Mouse (Mus musculus) limb, embryonic 11.5 days (tissue): Measurements from ENCODE around the gene Stil. TPM values are rescaled to one million over a fixed set of nuclear protein-coding genes. Genes with fewer than 3 reads are reported as not detected.

Source experiments
- ATAC-seq: fragments of 200-750 bp; cut with Nextera tagmentation; 2 replicates; pipeline ENCODE4 v1.8.0; 2017; ENCODE audit warnings: low read depth; ENCODE audit not compliant: insufficient number of reproducible peaks, low FRiP score, low TSS enrichment
- DNase-seq: peaks from one replicate; pipeline ENCODE4 v3.0.0-alpha.2; 2015; ENCODE audit warnings: low spot score
- H3K27ac ChIP-seq: fragments of 300-500 bp; sonication (generic); replicated peaks from 2 replicates; pipeline ENCODE4 v1.5.1; 2014; ENCODE audit warnings: low read depth, mild to moderate bottlenecking, low read length
- H3K27me3 ChIP-seq: fragments of 300-500 bp; sonication (generic); 2 replicates; pipeline ENCODE4 v1.6.1; 2014; ENCODE audit warnings: mild to moderate bottlenecking, low read length, mixed read lengths; ENCODE audit not compliant: control insufficient read depth, insufficient read depth
- H3K36me3 ChIP-seq: fragments of 300-500 bp; sonication (generic); 2 replicates; pipeline ENCODE4 v1.6.1; 2014; ENCODE audit warnings: mild to moderate bottlenecking, low read length, moderate library complexity, mixed read lengths; ENCODE audit not compliant: control insufficient read depth, insufficient read depth
- H3K4me1 ChIP-seq: fragments of 300-500 bp; sonication (generic); 2 replicates; pipeline ENCODE4 v1.6.1; 2014; ENCODE audit warnings: low read length, mixed read lengths; ENCODE audit not compliant: control insufficient read depth, insufficient read depth
- H3K4me2 ChIP-seq: fragments of 300-500 bp; sonication (generic); 2 replicates; pipeline ENCODE4 v1.6.1; 2014; ENCODE audit warnings: low read depth, mild to moderate bottlenecking, moderate library complexity; ENCODE audit not compliant: severe bottlenecking
- H3K4me3 ChIP-seq: fragments of 300-500 bp; sonication (generic); 2 replicates; pipeline ENCODE4 v1.5.1; 2014; ENCODE audit warnings: low read depth, low read length
- H3K9ac ChIP-seq: fragments of 300-500 bp; sonication (generic); 2 replicates; pipeline ENCODE4 v1.6.1; 2014; ENCODE audit warnings: mild to moderate bottlenecking, low read length
- H3K9me3 ChIP-seq: fragments of 300-500 bp; sonication (generic); 2 replicates; pipeline ENCODE4 v1.6.1; 2016; ENCODE audit warnings: low read length; ENCODE audit not compliant: control insufficient read depth
- WGBS: fragments of 180-500 bp; shearing (Covaris S2); extraction: QIAGEN DNeasy Blood & Tissue Kit; methylation state at CpG from one replicate; pipeline ENCODE4 v1.1.7; 2014; 5-methylcytosine and 5-hydroxymethylcytosine counted together
- polyA plus RNA-seq: library from polyadenylated mRNA; unstranded; fragments of >200 nt; fragmentation: Nextera tagmentation; extraction: Ambion mirVana; gene quantifications from 2 replicates; pipeline ENCODE4 v1.2.1, GENCODE M21; 2014

Gene Stil
- polyA plus RNA-seq, 1 experiment from 2014 or later = 20.1 TPM

- H3K27me3 ChIP-seq = no peaks in the 10 kb centered on the region
Measured at GRCm38 (mm10) chr4:115075204-115075915, 75.4 kb downstream of the Stil start.

GRCm38 (mm10) chr4:115078892-115079820 is 79.2 kb downstream of the Stil start:
- Histone ChIP-seq H3K9me3 (no peaks in the 10 kb centered on the region), H3K4me1 (0 out of 2 replicates have a peak, but pooled peaks cover 5% of the 10 kb centered on the region), H3K4me3 (no peak overlapping the region), H3K27me3 (no peaks in the 10 kb centered on the region), H3K9ac (no peak overlapping the region), H3K36me3 (no peaks in the 10 kb centered on the region), H3K4me2 (no peak overlapping the region), H3K27ac (no peak overlapping the region)
- 36% methylated on average over 10 of the region's 10 CpGs for WGBS
- ATAC-seq (no peak), DNase-seq (no peak)

More at GRCm38 (mm10) chr4:115075204-115075915, 75.4 kb downstream of the Stil start:
- DNase-seq (no peak), ATAC-seq (no peak)
- no peak overlapping the region for H3K27ac ChIP-seq
- 33% methylated on average over 2 of the region's 3 CpGs for WGBS
- H3K36me3 ChIP-seq = no peaks in the 10 kb centered on the region
- no peak overlapping the region for H3K4me2 ChIP-seq
- H3K9ac ChIP-seq = no peak overlapping the region
- H3K9me3 ChIP-seq = no peaks in the 10 kb centered on the region
- 0 out of 2 replicates have a peak, but pooled peaks cover 5% of the 10 kb centered on the region for H3K4me1 ChIP-seq
- no peak overlapping the region for H3K4me3 ChIP-seq

DNA sequence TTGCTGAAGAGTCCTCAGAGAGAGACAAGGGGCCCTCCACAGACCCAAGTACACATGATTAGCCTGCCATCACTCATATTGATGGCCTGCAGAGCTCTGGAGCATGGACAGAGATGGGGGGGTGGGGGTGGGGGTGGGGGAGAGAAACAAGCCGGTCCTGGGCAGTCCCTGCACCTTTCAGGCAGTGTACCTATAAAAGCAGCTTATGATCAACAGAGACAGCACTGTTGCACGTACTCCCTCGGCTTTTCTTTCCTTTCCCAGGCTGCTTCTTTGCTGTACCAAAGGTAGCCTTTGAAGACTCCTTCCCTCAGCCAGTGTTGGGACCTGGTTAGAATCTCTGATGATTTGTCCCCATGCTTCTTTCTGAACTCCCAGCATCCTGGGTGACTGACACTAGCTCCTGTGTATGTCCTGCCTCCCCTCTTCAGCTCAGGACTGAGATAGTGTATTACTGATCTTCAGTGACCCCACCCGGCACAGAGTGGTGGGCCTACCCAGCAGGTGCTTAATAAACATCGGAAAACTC is 79.9 kb downstream of the Stil start:
- ATAC-seq (no peak), DNase-seq (no peak)
- Histone ChIP-seq H3K4me3 (no peak overlapping the region), H3K4me1 (0 out of 2 replicates have a peak, but pooled peaks cover 5% of the 10 kb centered on the region), H3K36me3 (no peaks in the 10 kb centered on the region), H3K9ac (no peak overlapping the region), H3K27me3 (no peaks in the 10 kb centered on the region), H3K27ac (no peak overlapping the region), H3K9me3 (no peaks in the 10 kb centered on the region), H3K4me2 (no peak overlapping the region)
- 22% methylated on average over 5 of the region's 5 CpGs for WGBS

DNA sequence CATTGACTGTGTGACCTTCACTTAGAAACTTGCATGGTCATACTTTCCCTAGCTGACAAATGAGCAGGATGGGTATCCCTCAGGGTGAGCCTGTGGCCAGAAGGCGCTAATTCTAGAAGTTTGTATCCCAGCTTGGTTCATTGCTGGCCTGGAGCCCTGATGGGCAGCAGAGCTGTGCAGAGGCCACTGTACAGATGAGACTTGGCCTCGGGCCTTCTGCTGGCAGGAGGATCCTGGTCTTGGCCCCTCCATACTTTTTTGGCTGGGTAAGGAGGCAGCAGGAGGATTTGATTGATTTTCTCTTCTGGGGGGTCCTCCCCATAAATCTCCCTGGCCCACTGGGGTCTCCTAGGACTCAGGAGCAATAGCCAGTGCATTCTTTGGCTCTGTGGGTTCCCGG is 83.1 kb downstream of the Stil start:
- no peaks in the 10 kb centered on the region for H3K9me3 ChIP-seq
- no peaks in the 10 kb centered on the region for H3K36me3 ChIP-seq
- DNase-seq (no peak), ATAC-seq (no peak)
- H3K4me1 ChIP-seq = 0 out of 2 replicates have a peak, but pooled peaks cover 5% of the 10 kb centered on the region
- H3K4me3 ChIP-seq = no peak overlapping the region
- H3K4me2 ChIP-seq = no peak overlapping the region
- H3K27ac ChIP-seq = no peak overlapping the region
- H3K9ac ChIP-seq = no peak overlapping the region
- peaks cover 5% of the 10 kb centered on the region; the same call in 1 of the 2 replicates for H3K27me3 ChIP-seq
- WGBS = 81% methylated on average over 3 of the region's 3 CpGs

DNA sequence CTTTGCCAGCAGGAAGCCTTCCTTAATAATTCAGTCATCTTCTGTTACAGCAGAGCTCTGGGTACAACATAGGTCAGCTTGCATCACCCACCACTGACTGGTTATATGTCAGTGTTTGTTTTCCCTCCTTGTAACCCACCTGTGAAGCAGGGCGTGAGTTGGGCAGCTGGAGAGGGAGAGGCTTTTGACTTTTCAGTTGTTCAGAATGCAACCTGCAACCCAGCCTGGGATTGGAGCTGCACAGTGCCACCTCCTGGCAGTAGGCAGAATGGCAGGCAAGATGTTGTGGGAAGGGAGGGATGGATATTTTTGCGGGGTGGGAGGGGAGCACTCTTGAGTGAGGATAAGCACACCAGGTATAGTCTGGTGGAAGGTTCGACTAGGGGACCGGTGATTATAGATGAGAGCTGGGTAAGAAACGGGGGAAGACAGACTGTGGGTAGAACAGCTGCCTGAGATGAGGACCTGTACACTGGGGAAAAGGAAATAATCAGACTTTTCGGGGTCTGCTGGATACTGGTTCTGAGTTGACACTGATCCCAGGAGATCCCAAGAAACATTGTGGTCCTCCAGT is 85.7 kb downstream of the Stil start:
- H3K9ac ChIP-seq = no peak overlapping the region
- no peaks in the 10 kb centered on the region for H3K9me3 ChIP-seq
- H3K4me2 ChIP-seq = no peak overlapping the region
- H3K4me3 ChIP-seq = no peak overlapping the region
- no peaks in the 10 kb centered on the region for H3K4me1 ChIP-seq
- peaks cover 12% of the 10 kb centered on the region; the same call in 1 of the 2 replicates for H3K27me3 ChIP-seq
- no peak overlapping the region for H3K27ac ChIP-seq
- DNase-seq = peak; percentile 73
- no peak for ATAC-seq
- WGBS = 23% methylated on average over 6 of the region's 6 CpGs
- no peaks in the 10 kb centered on the region for H3K36me3 ChIP-seq

DNA sequence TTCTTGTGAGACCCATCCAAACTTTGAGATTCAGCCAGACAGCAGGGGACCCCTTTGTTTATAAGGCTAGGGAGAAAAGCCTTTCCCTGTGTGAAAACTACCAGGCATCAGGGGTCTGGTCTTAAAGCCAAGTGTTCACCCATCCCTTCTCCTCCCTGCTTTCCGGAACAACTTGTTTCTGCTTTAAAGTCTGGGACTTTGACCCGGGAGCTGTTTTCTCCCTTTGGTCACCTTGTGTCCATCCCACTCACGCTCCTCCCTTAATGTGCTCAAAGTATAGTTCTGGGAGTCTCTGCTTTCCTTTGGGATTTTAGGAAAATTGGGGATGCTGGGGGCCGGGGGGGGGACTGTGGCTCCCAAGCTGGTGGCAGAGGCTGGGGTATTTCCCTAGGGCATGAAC is 86.3 kb downstream of the Stil start:
- Histone ChIP-seq H3K4me3 (no peak overlapping the region), H3K4me1 (no peaks in the 10 kb centered on the region), H3K36me3 (no peaks in the 10 kb centered on the region), H3K27ac (no peak overlapping the region), H3K9me3 (no peaks in the 10 kb centered on the region), H3K4me2 (no peak overlapping the region), H3K9ac (no peak overlapping the region), H3K27me3 (peaks cover 12% of the 10 kb centered on the region; the same call in 1 of the 2 replicates)
- no peak for DNase-seq
- WGBS = 63% methylated on average over 4 of the region's 4 CpGs
- ATAC-seq = no peak

DNA sequence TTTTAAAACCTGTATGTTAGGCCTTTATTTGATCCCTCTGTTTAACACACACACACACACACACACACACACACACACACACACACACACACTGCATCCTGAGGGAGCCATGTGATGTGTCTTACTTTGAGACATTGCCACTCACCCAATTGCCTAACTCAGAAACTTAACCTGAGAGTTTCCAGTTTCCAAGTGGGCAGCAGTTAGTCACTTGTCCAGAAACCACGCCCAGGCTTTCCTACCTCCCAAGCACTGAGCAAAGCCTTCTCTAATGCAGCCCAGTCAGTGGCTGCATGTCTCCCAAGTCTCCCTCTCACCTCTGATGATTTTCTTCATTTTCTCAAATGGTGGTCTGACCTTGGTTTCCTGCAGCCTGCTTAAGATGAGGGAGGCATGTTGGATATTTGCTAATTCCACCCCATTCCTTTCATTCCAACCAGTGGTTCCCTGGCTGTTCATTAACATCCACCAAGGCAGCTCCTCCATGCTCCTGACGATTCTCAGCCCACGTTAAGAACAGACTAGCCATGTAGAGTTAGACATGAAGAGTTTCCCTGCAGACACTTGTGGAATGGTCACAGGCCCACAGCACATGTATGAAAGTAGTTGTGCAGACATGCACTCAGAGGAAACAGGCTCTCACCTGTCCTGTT is 86.9 kb downstream of the Stil start:
- Histone ChIP-seq H3K9ac (no peak overlapping the region), H3K27me3 (peaks cover 12% of the 10 kb centered on the region; the same call in 1 of the 2 replicates), H3K4me1 (no peaks in the 10 kb centered on the region), H3K4me3 (no peak overlapping the region), H3K4me2 (no peak overlapping the region), H3K27ac (no peak overlapping the region), H3K36me3 (no peaks in the 10 kb centered on the region), H3K9me3 (no peaks in the 10 kb centered on the region)
- DNase-seq (no peak), ATAC-seq (no peak)
- WGBS = 72% methylated on average over 3 of the region's 3 CpGs
